Mouse (Mus musculus): ENCODE data around the gene Bfsp1.

Gene Bfsp1

GRCm38 (mm10) chr2:143853447-143853846 is 9.5 kb downstream of the Bfsp1 start:
- no peak for DNase-seq (ENCODE audit: low read depth)

- DNase-seq (ENCODE audit: low read depth), result no peak
These were observed 10.4 kb downstream of the Bfsp1 start for GRCm38 (mm10) chr2:143852295-143853275.

GRCm38 (mm10) chr2:143851354-143852221 is 11.4 kb downstream of the Bfsp1 start:
- DNase-seq (ENCODE audit: low read depth), result no peak

GRCm38 (mm10) chr2:143847291-143847690 is 15.7 kb downstream of the Bfsp1 start:
- no peak for DNase-seq (ENCODE audit: low read depth)

GRCm38 (mm10) chr2:143846799-143847198 is 16.2 kb downstream of the Bfsp1 start:
- DNase-seq (ENCODE audit: low read depth), result no peak

GRCm38 (mm10) chr2:143844779-143845178 is 18.2 kb downstream of the Bfsp1 start:
- DNase-seq (ENCODE audit: low read depth), result no peak

GRCm38 (mm10) chr2:143841536-143841935 is 21.4 kb downstream of the Bfsp1 start:
- DNase-seq (ENCODE audit: low read depth), result no peak

GRCm38 (mm10) chr2:143840895-143841294 is 22.1 kb downstream of the Bfsp1 start:
- DNase-seq (ENCODE audit: low read depth), result no peak

- no peak for DNase-seq (ENCODE audit: low read depth)
These were observed 23.5 kb downstream of the Bfsp1 start for GRCm38 (mm10) chr2:143839458-143839857.

GRCm38 (mm10) chr2:143838698-143839097 is 24.3 kb downstream of the Bfsp1 start:
- peak; percentile 19 for DNase-seq (ENCODE audit: low read depth)

GRCm38 (mm10) chr2:143837291-143837701 is 25.7 kb downstream of the Bfsp1 start:
- DNase-seq (ENCODE audit: low read depth), result peak; percentile 67

GRCm38 (mm10) chr2:143835820-143836219 is 27.2 kb downstream of the Bfsp1 start:
- no peak for DNase-seq (ENCODE audit: low read depth)

- DNase-seq (ENCODE audit: low read depth), result no peak
These were observed 28.9 kb downstream of the Bfsp1 start for GRCm38 (mm10) chr2:143834082-143834481.

- no peak for DNase-seq (ENCODE audit: low read depth)
These were observed 30.3 kb downstream of the Bfsp1 start for GRCm38 (mm10) chr2:143832721-143833120.

- no peak for DNase-seq (ENCODE audit: low read depth)
These were observed 31.3 kb downstream of the Bfsp1 start for GRCm38 (mm10) chr2:143831645-143832044.

- no peak for DNase-seq (ENCODE audit: low read depth)
These were observed 49.5 kb downstream of the Bfsp1 start for GRCm38 (mm10) chr2:143813461-143813860.

GRCm38 (mm10) chr2:143812262-143812661 is 50.7 kb downstream of the Bfsp1 start:
- no peak for DNase-seq (ENCODE audit: low read depth)

- no peak for DNase-seq (ENCODE audit: low read depth)
These were observed 54.2 kb downstream of the Bfsp1 start for GRCm38 (mm10) chr2:143808789-143809188.

GRCm38 (mm10) chr2:143806924-143807664 is 55.9 kb downstream of the Bfsp1 start:
- no peak for DNase-seq (ENCODE audit: low read depth)

GRCm38 (mm10) chr2:143806140-143806923 is 56.6 kb downstream of the Bfsp1 start:
- no peak for DNase-seq (ENCODE audit: low read depth)

- no peak for DNase-seq (ENCODE audit: low read depth)
These were observed 61.9 kb downstream of the Bfsp1 start for GRCm38 (mm10) chr2:143801097-143801496.
